Mouse (Mus musculus): ENCODE measurements at regions not wholly inside any gene's neighbourhood (a gene's known extent, or its start where the extent isn't known, plus 50 kb on each side); places are given as distances from the start of the nearest gene placed in this dataset.

DNA sequence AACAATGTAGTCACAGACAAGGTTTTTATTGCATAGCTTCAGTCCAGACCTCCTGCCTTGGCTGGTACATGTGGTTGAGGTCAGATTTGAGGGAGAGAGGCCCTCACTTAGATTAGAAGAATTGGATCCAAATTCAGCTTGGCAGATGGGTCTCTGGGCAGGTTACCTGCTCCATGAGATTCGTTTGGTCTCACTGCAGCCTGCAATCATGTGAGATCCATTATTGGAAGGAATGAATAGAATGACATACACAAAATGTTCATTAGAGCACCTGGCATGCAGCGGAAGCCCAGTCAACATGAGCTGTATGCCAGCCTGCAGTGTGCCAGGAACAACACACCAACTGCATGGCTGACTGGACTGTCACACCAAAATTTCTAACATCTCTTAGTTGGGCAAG, 750.3 kb downstream of the Nedd1 start:
- TF ChIP-seq CTCF (IDR thresholded peaks at IDR 0.05; ENCODE audit: extremely low read depth, insufficient read length, insufficient replicate concordance, low read depth, low read length) (no peak), POLR2A (IDR thresholded peaks at IDR 0.05; ENCODE audit: low read depth, low read length) (no peak)
